Mouse (Mus musculus) hindbrain, embryonic 13.5 days (tissue): Measurements from ENCODE around the gene Opa3. TPM values are rescaled to one million over a fixed set of nuclear protein-coding genes. Genes with fewer than 3 reads are reported as not detected.

Experiments
- ATAC-seq: fragments of 200-750 bp; cut with Nextera tagmentation; 2 replicates; pipeline ENCODE4 v1.8.0; 2017; ENCODE audit warnings: moderate TSS enrichment; ENCODE audit not compliant: low FRiP score
- H3K27ac ChIP-seq: fragments of 300-500 bp; sonication (generic); 2 replicates; pipeline ENCODE4 v1.5.1; 2015; ENCODE audit warnings: inconsistent platforms, mild to moderate bottlenecking, moderate library complexity
- H3K27me3 ChIP-seq: fragments of 300-500 bp; sonication (generic); 2 replicates; pipeline ENCODE4 v1.6.1; 2015; ENCODE audit warnings: mild to moderate bottlenecking, inconsistent platforms
- H3K36me3 ChIP-seq: fragments of 300-500 bp; sonication (generic); 2 replicates; pipeline ENCODE4 v1.6.1; 2015; ENCODE audit warnings: mild to moderate bottlenecking, inconsistent platforms
- H3K4me1 ChIP-seq: fragments of 300-500 bp; sonication (generic); replicated peaks from 2 replicates; pipeline ENCODE4 v1.6.1; 2015; ENCODE audit warnings: inconsistent platforms
- H3K4me2 ChIP-seq: fragments of 300-500 bp; sonication (generic); 2 replicates; pipeline ENCODE4 v1.6.1; 2015; ENCODE audit warnings: inconsistent platforms, mild to moderate bottlenecking, moderate library complexity
- H3K4me3 ChIP-seq: fragments of 300-500 bp; sonication (generic); 2 replicates; pipeline ENCODE4 v1.5.1; 2015; ENCODE audit warnings: mild to moderate bottlenecking, inconsistent platforms
- H3K9ac ChIP-seq: fragments of 300-500 bp; sonication (generic); 2 replicates; pipeline ENCODE4 v1.6.1; 2015; ENCODE audit warnings: mild to moderate bottlenecking, inconsistent platforms
- H3K9me3 ChIP-seq: fragments of 300-500 bp; sonication (generic); 2 replicates; pipeline ENCODE4 v1.6.1; 2016; ENCODE audit warnings: inconsistent platforms
- whole genome bisulfite sequencing: fragments of 180-500 bp; shearing (Covaris S2); methylation state at CpG from one replicate; pipeline ENCODE4 v1.1.7; 2015; 5-methylcytosine and 5-hydroxymethylcytosine counted together
- polyA plus RNA-seq: library from polyadenylated mRNA; unstranded; fragments of >200 nt; fragmentation: Nextera tagmentation; extraction: Ambion mirVana; gene quantifications from 2 replicates; pipeline ENCODE4 v1.2.1, GENCODE M21; 2015

Gene Opa3
- polyA plus RNA-seq = 36.9 and 37.1 TPM in 2 replicates

GRCm38 (mm10) chr7:19227883-19228792, at the start of gene Opa3:
Gene Opa3, plus strand, starts transcription at chr7:19228334.
- Histone ChIP-seq H3K9ac (peak within 1 kb of the TSS; percentile 85), H3K4me1 (peaks cover 30% of the 10 kb centered on the region), H3K27me3 (no peaks in the 10 kb centered on the region), H3K4me2 (peak within 1 kb of the TSS; percentile 86), H3K4me3 (peak within 1 kb of the TSS; percentile 64), H3K9me3 (no peaks in the 10 kb centered on the region), H3K27ac (peak within 1 kb of the TSS; percentile 99), H3K36me3 (peaks cover 19% of the 10 kb centered on the region)
- peak; percentile 96 for ATAC-seq
- under 1% methylated on average over 87 of the region's 91 CpGs for WGBS

GRCm38 (mm10) chr7:19178443-19179092, 49.6 kb upstream of the Opa3 start:
- H3K9ac ChIP-seq = peak overlapping the region; percentile 60; the same call in 1 of the 2 replicates
- no peak for ATAC-seq
- H3K36me3 ChIP-seq = peaks cover 20% of the 10 kb centered on the region
- no peaks in the 10 kb centered on the region for H3K9me3 ChIP-seq
- WGBS = 5% methylated on average over 27 of the region's 27 CpGs
- peak overlapping the region; percentile 67 for H3K4me3 ChIP-seq
- peaks cover 41% of the 10 kb centered on the region for H3K4me1 ChIP-seq
- no peak overlapping the region for H3K27ac ChIP-seq
- H3K27me3 ChIP-seq = peaks cover 54% of the 10 kb centered on the region
- H3K4me2 ChIP-seq = peak overlapping the region; percentile 76

GRCm38 (mm10) chr7:19179173-19179572, 49.0 kb upstream of the Opa3 start:
- Histone ChIP-seq H3K27ac (no peak overlapping the region), H3K9me3 (no peaks in the 10 kb centered on the region), H3K9ac (peak overlapping the region; percentile 49; the same call in 1 of the 2 replicates), H3K4me1 (peaks cover 44% of the 10 kb centered on the region), H3K4me3 (peak overlapping the region; percentile 67), H3K36me3 (peaks cover 24% of the 10 kb centered on the region), H3K27me3 (peaks cover 48% of the 10 kb centered on the region), H3K4me2 (peak overlapping the region; percentile 76)
- ATAC-seq = no peak
- WGBS = 1% methylated on average over 31 of the region's 32 CpGs

GRCm38 (mm10) chr7:19179936-19180335, 48.2 kb upstream of the Opa3 start:
- peaks cover 48% of the 10 kb centered on the region for H3K27me3 ChIP-seq
- H3K4me1 ChIP-seq = peaks cover 52% of the 10 kb centered on the region
- 41% methylated on average over 6 of the region's 6 CpGs for WGBS
- no peaks in the 10 kb centered on the region for H3K9me3 ChIP-seq
- no peak for ATAC-seq
- H3K27ac ChIP-seq = no peak overlapping the region
- peaks cover 24% of the 10 kb centered on the region for H3K36me3 ChIP-seq
- no peak overlapping the region; the same call in 1 of the 2 replicates for H3K9ac ChIP-seq
- H3K4me3 ChIP-seq = peak overlapping the region; percentile 67; the same call in 1 of the 2 replicates
- no peak overlapping the region for H3K4me2 ChIP-seq

GRCm38 (mm10) chr7:19180862-19181429, 47.2 kb upstream of the Opa3 start:
- peaks cover 59% of the 10 kb centered on the region for H3K4me1 ChIP-seq
- H3K9me3 ChIP-seq = no peaks in the 10 kb centered on the region
- peak overlapping the region; percentile 52 for H3K4me2 ChIP-seq
- ATAC-seq = no peak
- peaks cover 32% of the 10 kb centered on the region for H3K36me3 ChIP-seq
- WGBS = 4% methylated on average over 26 of the region's 27 CpGs
- peak overlapping the region; percentile 65 for H3K9ac ChIP-seq
- H3K27ac ChIP-seq = no peak overlapping the region
- peak overlapping the region; percentile 34 for H3K4me3 ChIP-seq
- peaks cover 48% of the 10 kb centered on the region for H3K27me3 ChIP-seq

- no peak overlapping the region for H3K4me2 ChIP-seq
- peaks cover 56% of the 10 kb centered on the region for H3K36me3 ChIP-seq
- H3K27ac ChIP-seq = peak overlapping the region; percentile 78
- ATAC-seq = no peak
- H3K9ac ChIP-seq = no peak overlapping the region
- H3K9me3 ChIP-seq = no peaks in the 10 kb centered on the region
- H3K4me1 ChIP-seq = peaks cover 33% of the 10 kb centered on the region
- H3K4me3 ChIP-seq = no peak overlapping the region
- H3K27me3 ChIP-seq = peaks cover 23% of the 10 kb centered on the region
- WGBS = 80% methylated on average over 2 of the region's 2 CpGs
Observed at GRCm38 (mm10) chr7:19184250-19184649, 43.9 kb upstream of the Opa3 start.

- H3K27me3 ChIP-seq = peaks cover 18% of the 10 kb centered on the region
- peaks cover 59% of the 10 kb centered on the region for H3K36me3 ChIP-seq
- H3K9me3 ChIP-seq = no peaks in the 10 kb centered on the region
- peaks cover 28% of the 10 kb centered on the region for H3K4me1 ChIP-seq
- ATAC-seq = peak; percentile 49
- WGBS = 63% methylated on average over 6 of the region's 6 CpGs
- no peak overlapping the region for H3K9ac ChIP-seq
- H3K27ac ChIP-seq = peak overlapping the region; percentile 78
- H3K4me2 ChIP-seq = no peak overlapping the region
- H3K4me3 ChIP-seq = no peak overlapping the region
Observed at GRCm38 (mm10) chr7:19184758-19185157, 43.4 kb upstream of the Opa3 start.

GRCm38 (mm10) chr7:19194676-19195075, 33.5 kb upstream of the Opa3 start:
- peaks cover 91% of the 10 kb centered on the region for H3K36me3 ChIP-seq

GRCm38 (mm10) chr7:19196676-19197075, 31.5 kb upstream of the Opa3 start:
- Histone ChIP-seq H3K27ac (no peak overlapping the region), H3K4me2 (no peak overlapping the region), H3K4me1 (no peaks in the 10 kb centered on the region), H3K36me3 (peaks cover 90% of the 10 kb centered on the region), H3K9ac (no peak overlapping the region), H3K27me3 (no peaks in the 10 kb centered on the region), H3K4me3 (no peak overlapping the region), H3K9me3 (no peaks in the 10 kb centered on the region)
- no peak for ATAC-seq
- WGBS = 69% methylated on average over 6 of the region's 6 CpGs

More at GRCm38 (mm10) chr7:19194676-19195075, 33.5 kb upstream of the Opa3 start:
- H3K9ac ChIP-seq = no peak overlapping the region
- no peak overlapping the region for H3K4me3 ChIP-seq
- no peak overlapping the region for H3K27ac ChIP-seq
- no peaks in the 10 kb centered on the region for H3K27me3 ChIP-seq
- H3K4me2 ChIP-seq = no peak overlapping the region
- WGBS = 97% methylated on average over 4 of the region's 4 CpGs
- H3K9me3 ChIP-seq = peaks cover 4% of the 10 kb centered on the region; the same call in 1 of the 2 replicates
- no peaks in the 10 kb centered on the region for H3K4me1 ChIP-seq
- ATAC-seq = no peak

- no peak overlapping the region for H3K9ac ChIP-seq
- WGBS = 30% methylated on average over 2 of the region's 2 CpGs
- H3K4me2 ChIP-seq = no peak overlapping the region
- peaks cover 90% of the 10 kb centered on the region for H3K36me3 ChIP-seq
- no peaks in the 10 kb centered on the region for H3K27me3 ChIP-seq
- H3K9me3 ChIP-seq = no peaks in the 10 kb centered on the region
- H3K27ac ChIP-seq = no peak overlapping the region
- ATAC-seq = no peak
- H3K4me1 ChIP-seq = no peaks in the 10 kb centered on the region
- H3K4me3 ChIP-seq = no peak overlapping the region
Observed at GRCm38 (mm10) chr7:19197985-19198384, 30.1 kb upstream of the Opa3 start.

- no peak overlapping the region for H3K4me2 ChIP-seq
- no peaks in the 10 kb centered on the region for H3K9me3 ChIP-seq
- H3K36me3 ChIP-seq = peaks cover 85% of the 10 kb centered on the region
- 65% methylated on average over 14 of the region's 15 CpGs for WGBS
- no peaks in the 10 kb centered on the region for H3K4me1 ChIP-seq
- H3K4me3 ChIP-seq = no peak overlapping the region
- no peaks in the 10 kb centered on the region for H3K27me3 ChIP-seq
- no peak for ATAC-seq
- H3K9ac ChIP-seq = no peak overlapping the region
- H3K27ac ChIP-seq = no peak overlapping the region
Observed at GRCm38 (mm10) chr7:19201660-19202059, 26.5 kb upstream of the Opa3 start.
